Mouse (Mus musculus): ENCODE data around the gene Cdk5r2. TPM values are rescaled to one million over a fixed set of nuclear protein-coding genes. Genes with fewer than 3 reads are reported as not detected.

The Cdk5r2 gene
- total and polyA plus RNA-seq, 3 experiments: 0.04 to 0.24 TPM; not detected in 1

DNA sequence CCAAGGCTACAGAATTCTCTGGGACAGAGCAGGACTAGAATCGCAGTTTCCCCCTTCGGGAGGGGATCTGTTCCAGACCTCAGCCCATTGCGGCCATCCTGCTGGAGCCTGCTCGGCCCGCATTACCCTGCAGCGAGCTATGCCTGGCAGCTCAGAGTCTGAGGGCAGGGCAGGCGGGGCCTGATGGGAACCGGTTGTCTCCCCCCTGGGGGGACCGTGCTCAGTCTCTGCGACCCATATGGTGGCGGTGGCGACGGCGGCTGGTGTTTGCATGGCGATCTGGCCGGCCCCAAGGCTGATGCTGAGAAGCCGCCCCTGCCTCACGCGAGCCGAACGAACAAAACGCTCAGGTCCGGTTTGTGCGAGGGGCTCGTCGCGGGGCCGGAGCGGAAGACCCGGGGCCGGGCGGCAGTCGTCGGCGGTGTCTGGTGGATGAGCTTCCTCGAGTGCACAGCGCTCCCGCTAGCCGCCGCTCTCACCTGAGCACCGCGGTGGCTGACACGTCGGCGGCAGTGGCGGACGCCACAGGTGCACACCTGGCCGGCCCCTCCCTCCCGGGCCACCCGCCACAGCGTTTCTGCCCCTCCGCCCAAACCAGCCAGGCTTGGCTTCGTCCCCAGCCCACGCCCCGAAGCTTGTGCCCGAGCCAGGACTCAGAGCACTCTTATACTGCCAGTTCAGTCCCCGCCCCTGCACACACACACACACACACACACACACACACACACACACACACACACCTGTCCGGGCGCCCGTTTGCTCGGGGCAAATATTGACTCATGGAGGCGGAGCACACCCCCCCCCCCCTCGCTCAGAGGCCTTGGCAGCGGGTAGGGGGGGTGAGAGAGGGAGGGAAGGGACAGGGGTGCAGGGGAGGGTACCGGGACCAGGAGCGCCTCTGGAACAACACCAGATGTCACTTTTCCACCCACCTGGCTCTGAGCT, 45.9 kb downstream of the Cdk5r2 start:
- Histone ChIP-seq H3K27me3 (replicated peaks) (peaks cover 64% of the 10 kb centered on the region), H3K4me3 (replicated peaks in 1 of 3; ENCODE audit: low read depth in 2 of 3, low read length in 2 of 3, poor library complexity in 1 of 3) (peak overlapping the region in 1 of 3 experiments; percentile 9), H3K36me3 (replicated peaks in 1 of 2; ENCODE audit: control insufficient read depth in 1 of 2, insufficient read depth in 1 of 2, low read length in 1 of 2) (no peaks in the 10 kb centered on the region), H3K27ac (ENCODE audit: insufficient read depth, low read depth) (no peak overlapping the region), H3K9me3 (replicated peaks; ENCODE audit: low read length) (no peaks in the 10 kb centered on the region), H3K9ac (ENCODE audit: insufficient read depth, low read depth) (no peak overlapping the region), H3K79me2 (replicated peaks; ENCODE audit: control insufficient read depth, extremely low read depth, insufficient read depth, poor library complexity, severe bottlenecking) (no peaks in the 10 kb centered on the region), H3K4me1 (ENCODE audit: control insufficient read depth in 1 of 2, insufficient read depth in 2 of 2) (peaks cover 35 to 61% of the 10 kb centered on the region in 2 experiments), H3K4me2 (ENCODE audit: insufficient read depth, low read depth, poor library complexity, severe bottlenecking) (peak overlapping the region; percentile 22)
- in situ Hi-C loops (cut with MboI; ENCODE audit: low pct_ligation_motif_present, low pct_unique_long_range_greater_than_20kb, low sequenced_read_pairs): no loop called here
- dilution Hi-C loops (cut with MboI; ENCODE audit: extremely low pct_ligation_motif_present, extremely low pct_unique_long_range_greater_than_20kb, low sequenced_read_pairs): no loop called here
- TF ChIP-seq USF2 (conservative IDR thresholded peaks at IDR 0.05; ENCODE audit: low read depth, low read length) (no peak), POLR2AphosphoS2 (IDR thresholded peaks at IDR 0.05; ENCODE audit: low read depth, low read length) (no peak), USF1 (IDR thresholded peaks at IDR 0.05; ENCODE audit: low read depth, low read length) (no peak), MYC (IDR thresholded peaks at IDR 0.05; ENCODE audit: low read depth, low read length) (no peak), RAD21 (IDR thresholded peaks at IDR 0.05; ENCODE audit: low read depth, low read length) (no peak), BHLHE40 (IDR thresholded peaks at IDR 0.05; ENCODE audit: low read depth, low read length) (no peak), CHD1 (IDR thresholded peaks at IDR 0.05; ENCODE audit: low read depth, low read length) (no peak), IRF4 (IDR thresholded peaks at IDR 0.05; ENCODE audit: low read depth, low read length) (no peak), ZC3H11A (IDR thresholded peaks at IDR 0.05; ENCODE audit: low read depth, low read length) (no peak), EP300 (IDR thresholded peaks at IDR 0.05; ENCODE audit: low read length) (no peak), SIN3A (IDR thresholded peaks at IDR 0.05; ENCODE audit: low read length) (no peak), SMC3 (IDR thresholded peaks at IDR 0.05; ENCODE audit: low read depth, low read length) (no peak)
- no peak for DNase-seq (ENCODE audit: extremely low read depth)

DNA sequence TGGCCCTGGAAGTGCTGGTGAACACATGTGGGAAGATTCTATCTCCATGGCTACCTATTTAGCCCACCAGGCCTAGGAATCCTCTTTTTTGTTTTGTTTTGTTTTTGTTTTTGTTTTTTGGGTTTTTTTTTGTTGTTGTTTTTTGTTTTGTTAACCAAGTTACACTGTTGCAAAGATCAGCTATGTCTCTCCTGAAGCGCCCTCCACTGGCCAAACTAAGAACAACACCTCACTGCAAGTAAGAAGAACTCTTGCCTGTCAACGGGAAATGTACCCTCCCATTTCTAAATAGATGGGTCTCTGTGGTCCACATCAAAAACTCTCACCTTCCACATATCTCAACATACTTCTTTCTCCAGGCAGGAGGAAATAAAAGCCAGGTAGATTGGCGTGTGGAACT, 47.0 kb downstream of the Cdk5r2 start:
- Histone ChIP-seq H3K4me1 (ENCODE audit: control insufficient read depth in 1 of 2, insufficient read depth in 2 of 2) (peaks cover 29 to 51% of the 10 kb centered on the region in 2 experiments), H3K79me2 (replicated peaks; ENCODE audit: control insufficient read depth, extremely low read depth, insufficient read depth, poor library complexity, severe bottlenecking) (no peaks in the 10 kb centered on the region), H3K9me3 (replicated peaks; ENCODE audit: low read length) (no peaks in the 10 kb centered on the region), H3K4me3 (replicated peaks in 1 of 3; ENCODE audit: low read depth in 2 of 3, low read length in 2 of 3, poor library complexity in 1 of 3) (no peak overlapping the region), H3K27me3 (replicated peaks) (peaks cover 69% of the 10 kb centered on the region), H3K36me3 (replicated peaks in 1 of 2; ENCODE audit: control insufficient read depth in 1 of 2, insufficient read depth in 1 of 2, low read length in 1 of 2) (no peaks in the 10 kb centered on the region), H3K4me2 (ENCODE audit: insufficient read depth, low read depth, poor library complexity, severe bottlenecking) (no peak overlapping the region), H3K9ac (ENCODE audit: insufficient read depth, low read depth) (no peak overlapping the region), H3K27ac (ENCODE audit: insufficient read depth, low read depth) (no peak overlapping the region)
- dilution Hi-C loops (cut with MboI; ENCODE audit: extremely low pct_ligation_motif_present, extremely low pct_unique_long_range_greater_than_20kb, low sequenced_read_pairs) (no loop called here), in situ Hi-C loops (cut with MboI; ENCODE audit: low pct_ligation_motif_present, low pct_unique_long_range_greater_than_20kb, low sequenced_read_pairs) (no loop called here)
- DNase-seq (ENCODE audit: extremely low read depth): peak; percentile 69
- TF ChIP-seq SMC3 (IDR thresholded peaks at IDR 0.05; ENCODE audit: low read depth, low read length) (peak; percentile 51), ZMIZ1 (IDR thresholded peaks at IDR 0.05; ENCODE audit: low read depth, low read length) (no peak), CTCF (conservative IDR thresholded peaks at IDR 0.05 in 1 of 2, IDR thresholded peaks at IDR 0.05 in 1 of 2; ENCODE audit: low read depth in 2 of 2, low read length in 2 of 2) (peak; percentile 73 to 82), SIN3A (IDR thresholded peaks at IDR 0.05; ENCODE audit: low read length) (no peak), TBP (conservative IDR thresholded peaks at IDR 0.05; ENCODE audit: low read depth, low read length) (no peak), RAD21 (IDR thresholded peaks at IDR 0.05; ENCODE audit: low read depth, low read length) (peak; percentile 39), MAZ (IDR thresholded peaks at IDR 0.05; ENCODE audit: low read depth, low read length) (no peak)
